Mouse (Mus musculus): Measurements from ENCODE around the gene Ggt5. TPM values are rescaled to one million over a fixed set of nuclear protein-coding genes. Genes with fewer than 3 reads are reported as not detected.
A peak's percentile ranks its signal among the peaks of the same experiment; 100 is the strongest.
"Not testable (repeated sequence)": the region's sequence is repeated elsewhere in the genome, so short reads cannot be mapped to it uniquely, and the experiment has no call there.

The Ggt5 gene
- polyA plus RNA-seq, 1 experiment from 2014 or later = 2.4 TPM

- Histone ChIP-seq H3K27ac (replicated peaks) (peak within 1 kb of the TSS; percentile 96), H3K9ac (peak within 1 kb of the TSS; percentile 95), H3K36me3 (peaks cover 23% of the 10 kb centered on the region), H3K4me3 (peak within 1 kb of the TSS; percentile 67), H3K9me3 (no peaks in the 10 kb centered on the region), H3K4me1 (replicated peaks) (peaks cover 57% of the 10 kb centered on the region), H3K27me3 (peaks cover 25% of the 10 kb centered on the region), H3K4me2 (peak within 1 kb of the TSS; percentile 70)
- peak; percentile 40 for ATAC-seq (ENCODE audit: low read depth)
- WGBS = under 1% methylated on average over 75 of the region's 75 CpGs
These were observed 29.2 kb upstream of the Ggt5 start, which contains the start of gene Lrrc75b for GRCm38 (mm10) chr10:75559676-75560548. TSS of gene Lrrc75b (minus strand) at chr10:75560330.

- ATAC-seq (ENCODE audit: low read depth) = peak; percentile 30; the same call in 1 of the 2 replicates
- 16% methylated on average over 6 of the region's 6 CpGs for WGBS
- H3K4me3 ChIP-seq = peak overlapping the region; percentile 67
- H3K4me2 ChIP-seq = peak overlapping the region; percentile 70
- H3K27ac ChIP-seq (replicated peaks) = peak overlapping the region; percentile 96
- H3K9ac ChIP-seq = peak overlapping the region; percentile 95
- H3K36me3 ChIP-seq = peaks cover 17% of the 10 kb centered on the region
- peaks cover 55% of the 10 kb centered on the region for H3K4me1 ChIP-seq (replicated peaks)
- H3K9me3 ChIP-seq = no peaks in the 10 kb centered on the region
- H3K27me3 ChIP-seq = peaks cover 25% of the 10 kb centered on the region
These were observed 28.6 kb upstream of the Ggt5 start for GRCm38 (mm10) chr10:75560549-75560899.

GRCm38 (mm10) chr10:75561071-75561654, 28.0 kb upstream of the Ggt5 start, which contains the start of gene Ggt1:
TSS of gene Ggt1 (plus strand) at chr10:75561604.
- H3K4me1 ChIP-seq (replicated peaks) = peaks cover 49% of the 10 kb centered on the region
- no peaks in the 10 kb centered on the region for H3K9me3 ChIP-seq
- H3K36me3 ChIP-seq = peaks cover 10% of the 10 kb centered on the region
- H3K27me3 ChIP-seq = peaks cover 25% of the 10 kb centered on the region
- peak within 1 kb of the TSS; percentile 67 for H3K4me3 ChIP-seq
- peak within 1 kb of the TSS; percentile 70 for H3K4me2 ChIP-seq
- ATAC-seq (ENCODE audit: low read depth) = no peak
- peak within 1 kb of the TSS; percentile 96 for H3K27ac ChIP-seq (replicated peaks)
- WGBS = 57% methylated on average over 10 of the region's 10 CpGs
- H3K9ac ChIP-seq = peak within 1 kb of the TSS; percentile 95

GRCm38 (mm10) chr10:75562596-75562995, 26.5 kb upstream of the Ggt5 start:
- Histone ChIP-seq H3K4me1 (replicated peaks) (peaks cover 34% of the 10 kb centered on the region), H3K4me2 (no peak overlapping the region), H3K27me3 (peaks cover 25% of the 10 kb centered on the region), H3K4me3 (no peak overlapping the region), H3K9ac (no peak overlapping the region), H3K9me3 (no peaks in the 10 kb centered on the region), H3K27ac (replicated peaks) (no peak overlapping the region), H3K36me3 (no peaks in the 10 kb centered on the region)
- no peak for ATAC-seq (ENCODE audit: low read depth)
- WGBS = 84% methylated on average over 8 of the region's 8 CpGs

GRCm38 (mm10) chr10:75564687-75565265, 24.4 kb upstream of the Ggt5 start:
- no peak overlapping the region for H3K4me3 ChIP-seq
- peaks cover 15% of the 10 kb centered on the region for H3K4me1 ChIP-seq (replicated peaks)
- no peak overlapping the region for H3K9ac ChIP-seq
- WGBS = 88% methylated on average over 12 of the region's 12 CpGs
- H3K27ac ChIP-seq (replicated peaks) = no peak overlapping the region
- peaks cover 28% of the 10 kb centered on the region for H3K27me3 ChIP-seq
- no peaks in the 10 kb centered on the region for H3K9me3 ChIP-seq
- ATAC-seq (ENCODE audit: low read depth) = no peak
- H3K4me2 ChIP-seq = no peak overlapping the region
- H3K36me3 ChIP-seq = no peaks in the 10 kb centered on the region

- H3K27me3 ChIP-seq = peaks cover 28% of the 10 kb centered on the region
- H3K4me3 ChIP-seq = no peak overlapping the region
- peaks cover 9% of the 10 kb centered on the region for H3K4me1 ChIP-seq (replicated peaks)
- no peak overlapping the region for H3K9ac ChIP-seq
- ATAC-seq (ENCODE audit: low read depth) = no peak
- no peaks in the 10 kb centered on the region for H3K9me3 ChIP-seq
- no peak overlapping the region for H3K4me2 ChIP-seq
- WGBS = 78% methylated on average over 6 of the region's 6 CpGs
- no peaks in the 10 kb centered on the region for H3K36me3 ChIP-seq
- no peak overlapping the region for H3K27ac ChIP-seq (replicated peaks)
These were observed 23.7 kb upstream of the Ggt5 start for GRCm38 (mm10) chr10:75565436-75565835.

GRCm38 (mm10) chr10:75565906-75566305, 23.2 kb upstream of the Ggt5 start:
- H3K27me3 ChIP-seq = peaks cover 24% of the 10 kb centered on the region
- WGBS = 77% methylated on average over 7 of the region's 7 CpGs
- ATAC-seq (ENCODE audit: low read depth) = no peak

GRCm38 (mm10) chr10:75566321-75566720, 22.8 kb upstream of the Ggt5 start:
- 87% methylated on average over 5 of the region's 5 CpGs for WGBS
- H3K27ac ChIP-seq (replicated peaks) = no peak overlapping the region
- H3K9me3 ChIP-seq = no peaks in the 10 kb centered on the region
- H3K4me3 ChIP-seq = no peak overlapping the region
- H3K9ac ChIP-seq = no peak overlapping the region
- peaks cover 20% of the 10 kb centered on the region for H3K27me3 ChIP-seq
- ATAC-seq (ENCODE audit: low read depth) = no peak
- no peaks in the 10 kb centered on the region for H3K36me3 ChIP-seq
- peaks cover under 1% of the 10 kb centered on the region; the same call in 1 of the 2 replicates for H3K4me1 ChIP-seq (replicated peaks)
- H3K4me2 ChIP-seq = no peak overlapping the region

More at GRCm38 (mm10) chr10:75565906-75566305, 23.2 kb upstream of the Ggt5 start:
- H3K4me3 ChIP-seq = no peak overlapping the region
- peaks cover 5% of the 10 kb centered on the region for H3K4me1 ChIP-seq (replicated peaks)
- no peaks in the 10 kb centered on the region for H3K36me3 ChIP-seq
- H3K9ac ChIP-seq = no peak overlapping the region
- no peak overlapping the region for H3K4me2 ChIP-seq
- no peak overlapping the region for H3K27ac ChIP-seq (replicated peaks)
- no peaks in the 10 kb centered on the region for H3K9me3 ChIP-seq

- not testable (repeated sequence) for H3K4me3 ChIP-seq; H3K36me3 ChIP-seq; H3K9me3 ChIP-seq; H3K9ac ChIP-seq; ATAC-seq (ENCODE audit: low read depth); H3K27ac ChIP-seq (replicated peaks); H3K4me2 ChIP-seq; H3K4me1 ChIP-seq (replicated peaks)
- H3K27me3 ChIP-seq = peaks cover 15% of the 10 kb centered on the region
- WGBS = 85% methylated on average over 2 of the region's 2 CpGs
These were observed 22.4 kb upstream of the Ggt5 start for GRCm38 (mm10) chr10:75566765-75567164.

- Histone ChIP-seq H3K9ac (no peak overlapping the region), H3K27me3 (peaks cover 4% of the 10 kb centered on the region), H3K9me3 (no peaks in the 10 kb centered on the region), H3K4me2 (no peak overlapping the region), H3K4me3 (no peak overlapping the region), H3K4me1 (replicated peaks) (no peaks in the 10 kb centered on the region; the same call in 1 of the 2 replicates), H3K36me3 (no peaks in the 10 kb centered on the region), H3K27ac (replicated peaks) (no peak overlapping the region)
- ATAC-seq (ENCODE audit: low read depth) = no peak
- WGBS = 50% methylated on average over 5 of the region's 5 CpGs
These were observed 21.1 kb upstream of the Ggt5 start for GRCm38 (mm10) chr10:75568029-75568428.

- Histone ChIP-seq H3K4me2 (no peak overlapping the region), H3K9ac (no peak overlapping the region), H3K27me3 (peaks cover 3% of the 10 kb centered on the region; the same call in 1 of the 2 replicates), H3K9me3 (no peaks in the 10 kb centered on the region), H3K4me3 (no peak overlapping the region), H3K27ac (replicated peaks) (no peak overlapping the region), H3K4me1 (replicated peaks) (no peaks in the 10 kb centered on the region; the same call in 1 of the 2 replicates), H3K36me3 (no peaks in the 10 kb centered on the region)
- 10% methylated on average over 11 of the region's 11 CpGs for WGBS
- ATAC-seq (ENCODE audit: low read depth) = no peak
These were observed 20.7 kb upstream of the Ggt5 start for GRCm38 (mm10) chr10:75568441-75568840.

GRCm38 (mm10) chr10:75568851-75569250, 20.3 kb upstream of the Ggt5 start:
- H3K9ac ChIP-seq = no peak overlapping the region
- 16% methylated on average over 4 of the region's 4 CpGs for WGBS
- ATAC-seq (ENCODE audit: low read depth) = no peak

More at GRCm38 (mm10) chr10:75568851-75569250, 20.3 kb upstream of the Ggt5 start:
- Histone ChIP-seq H3K36me3 (no peaks in the 10 kb centered on the region), H3K27ac (replicated peaks) (no peak overlapping the region), H3K4me2 (no peak overlapping the region), H3K9me3 (no peaks in the 10 kb centered on the region), H3K4me1 (replicated peaks) (no peaks in the 10 kb centered on the region; the same call in 1 of the 2 replicates), H3K4me3 (no peak overlapping the region), H3K27me3 (0 out of 2 replicates have a peak, but pooled peaks cover 3% of the 10 kb centered on the region)
